Comparison of ENCODE assay signal across 1 mouse cellular context in genomic region chr11:119384904-119385303, GRCm38 (mm10).
TF ChIP-seq lines count a peak whose summit lies in the region.

No protein-coding gene starts in this region.

TF ChIP-seq in CH12.LX, 34 proteins besides CTCF, POLR2A, EP300 and RAD21 (continued from another document):
- no peak; the same call in 1 of the 2 replicates for TF ChIP-seq JUND (conservative IDR thresholded peaks at IDR 0.05; ENCODE audit: low read depth, low read length)
- no peak; the same call in 1 of the 2 replicates for TF ChIP-seq MXI1 (IDR thresholded peaks at IDR 0.05; ENCODE audit: low read depth, low read length)
- no peak for TF ChIP-seq MAZ (IDR thresholded peaks at IDR 0.05; ENCODE audit: low read depth, low read length)
- no peak for TF ChIP-seq SMC3 (IDR thresholded peaks at IDR 0.05; ENCODE audit: low read depth, low read length)
- 0 out of 2 replicates have a peak, but pooled peaks have one; percentile 20 for TF ChIP-seq RCOR1 (conservative IDR thresholded peaks at IDR 0.05; ENCODE audit: low read depth, low read length)
- TF ChIP-seq MEF2A (IDR thresholded peaks at IDR 0.05; ENCODE audit: borderline replicate concordance, low read depth, low read length) = peak; percentile 100
